Mouse (Mus musculus) embryonic fibroblast, embryonic 13.5 days (primary cell): ENCODE measurements around the gene Gm17631. TPM values are rescaled to one million over a fixed set of nuclear protein-coding genes. Genes with fewer than 3 reads are reported as not detected.
"Not testable (repeated sequence)": the region's sequence is repeated elsewhere in the genome, so short reads cannot be mapped to it uniquely, and the experiment has no call there.

Source experiments
- H3K27ac ChIP-seq: 2 replicates; pipeline ENCODE4 v1.5.1; 2012; ENCODE audit warnings: low read length, control low read depth, inconsistent platforms; ENCODE audit not compliant: insufficient read depth
- H3K4me1 ChIP-seq: 2 replicates; pipeline ENCODE4 v1.6.1; 2011; ENCODE audit warnings: low read length; ENCODE audit not compliant: control insufficient read depth, insufficient read depth
- H3K4me3 ChIP-seq: 2 replicates; pipeline ENCODE4 v1.5.1; 2011; ENCODE audit warnings: mild to moderate bottlenecking, control low read depth, low read length; ENCODE audit not compliant: insufficient read depth
- CTCF ChIP-seq: IDR thresholded peaks from 2 replicates; pipeline ENCODE4 v1.5.1; 2011; ENCODE audit warnings: mild to moderate bottlenecking, control low read depth, low read length, moderate library complexity, borderline replicate concordance; ENCODE audit not compliant: insufficient read depth
- POLR2A ChIP-seq: IDR thresholded peaks from 2 replicates; pipeline ENCODE4 v1.6.1; 2011; ENCODE audit warnings: low read depth, mild to moderate bottlenecking, control low read depth, low read length, moderate library complexity
- polyA plus RNA-seq: library from polyadenylated mRNA; stranded (reverse); fragments of >200 nt; gene quantifications from 2 replicates; pipeline ENCODE4 v1.2.4, GENCODE M21; 2011; ENCODE audit warnings: low read depth; ENCODE audit not compliant: missing spikeins, insufficient read length

The Gm17631 gene
- not detected in 2 replicates for polyA plus RNA-seq

GRCm38 (mm10) chr6:129862349-129862748, at the start of gene Gm17631:
Gene Gm17631 (plus strand): TSS chr6:129862649.
- H3K4me1 ChIP-seq, H3K27ac ChIP-seq, H3K4me3 ChIP-seq: not testable (repeated sequence)

- no peak overlapping the region for H3K27ac ChIP-seq
- H3K4me1 ChIP-seq, result no peaks in the 10 kb centered on the region
- no peak overlapping the region for H3K4me3 ChIP-seq
- TF ChIP-seq POLR2A (no peak), CTCF (no peak)
Measured at GRCm38 (mm10) chr6:129817731-129818130, 44.7 kb upstream of the Gm17631 start.

DNA sequence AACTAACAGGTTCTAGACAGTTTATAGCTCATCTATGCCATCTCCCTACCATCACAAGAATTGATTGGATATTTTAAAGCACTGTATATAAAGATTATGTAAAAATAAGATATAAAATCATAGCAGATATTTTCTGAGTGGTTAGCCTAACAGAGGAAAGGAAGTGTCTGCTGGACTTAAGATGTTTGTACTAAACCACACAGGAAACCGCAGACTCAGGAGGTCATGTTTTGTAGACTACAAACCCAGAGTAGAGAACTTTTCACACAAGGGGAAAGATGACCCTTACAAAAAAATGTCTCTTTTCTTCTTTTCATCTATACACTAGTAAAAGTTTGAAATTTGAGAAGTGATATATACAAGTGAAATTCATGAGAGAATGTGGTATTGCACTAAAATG, 38.4 kb upstream of the Gm17631 start:
- H3K27ac ChIP-seq, result no peak overlapping the region
- H3K4me3 ChIP-seq, result no peak overlapping the region
- no peaks in the 10 kb centered on the region for H3K4me1 ChIP-seq
- no peak for TF ChIP-seq CTCF
- TF ChIP-seq POLR2A, result no peak

- no peak overlapping the region for H3K27ac ChIP-seq
- H3K4me3 ChIP-seq, result no peak overlapping the region
- H3K4me1 ChIP-seq, result no peaks in the 10 kb centered on the region
- TF ChIP-seq POLR2A, result no peak
- no peak for TF ChIP-seq CTCF
Measured at GRCm38 (mm10) chr6:129825559-129825958, 36.9 kb upstream of the Gm17631 start.

- no peak within 1 kb of the TSS for H3K4me3 ChIP-seq
- no peak for TF ChIP-seq POLR2A
- TF ChIP-seq CTCF, result no peak
- H3K27ac ChIP-seq, result no peak within 1 kb of the TSS
- H3K4me1 ChIP-seq, result no peaks in the 10 kb centered on the region
Measured at GRCm38 (mm10) chr6:129876549-129876948, 14.1 kb downstream of the Gm17631 start, which contains the start of gene Klra17. Gene Klra17 (minus strand): TSS chr6:129876672.

DNA sequence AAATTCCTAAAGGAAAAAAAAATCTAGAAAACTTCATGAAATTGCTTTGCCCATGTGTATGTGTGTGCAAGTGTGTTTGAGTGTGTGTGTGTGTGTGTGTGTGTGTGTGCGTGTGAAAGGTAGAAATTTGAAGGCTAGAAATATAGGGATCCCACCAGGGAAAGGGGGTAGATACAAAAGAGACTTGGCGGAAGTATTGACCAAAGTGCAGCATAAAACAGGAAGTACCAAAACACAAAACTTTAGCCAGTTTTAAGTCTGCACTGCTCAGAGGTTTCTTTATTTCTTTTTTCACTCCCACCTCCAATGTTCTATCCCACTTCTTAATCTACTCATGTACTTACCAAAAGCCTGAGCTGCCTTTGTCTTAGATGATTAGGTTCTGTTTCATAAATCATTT, 20.1 kb downstream of the Gm17631 start:
- H3K4me1 ChIP-seq, result no peaks in the 10 kb centered on the region
- H3K27ac ChIP-seq, result no peak overlapping the region
- TF ChIP-seq CTCF (no peak), POLR2A (no peak)
- H3K4me3 ChIP-seq, result no peak overlapping the region

Other genes with a start within 250 kb of the Gm17631 start
- gene Klrk1, start 238.8 kb upstream of the Gm17631 start, polyA plus RNA-seq, result not detected in 2 replicates
- not detected in 2 replicates for gene Klrc3, start 219.3 kb upstream of the Gm17631 start, polyA plus RNA-seq
- not detected in 2 replicates for gene Klrc2, start 202.0 kb upstream of the Gm17631 start, polyA plus RNA-seq
- gene Klrc1, start 183.7 kb upstream of the Gm17631 start, polyA plus RNA-seq, result not detected in 2 replicates
- not detected in 2 replicates for gene Klri1, start 145.5 kb upstream of the Gm17631 start, polyA plus RNA-seq
- not detected in 2 replicates for gene Klri2, start 122.2 kb upstream of the Gm17631 start, polyA plus RNA-seq
- gene Gm156, start 78.4 kb upstream of the Gm17631 start, polyA plus RNA-seq, result not detected in 2 replicates
- gene Klra17, start 14.0 kb downstream of the Gm17631 start, polyA plus RNA-seq, result not detected in 2 replicates
- gene Klra5, start 55.0 kb downstream of the Gm17631 start, polyA plus RNA-seq, result not detected in 2 replicates
- not detected in 2 replicates for gene Klra6, start 164.3 kb downstream of the Gm17631 start, polyA plus RNA-seq
- 0.42 and 2.4 TPM in 2 replicates for gene Klra4, start 204.6 kb downstream of the Gm17631 start, polyA plus RNA-seq